Mouse (Mus musculus) CH12.LX (cell line): ENCODE data around the gene Ift43. TPM values are rescaled to one million over a fixed set of nuclear protein-coding genes. Genes with fewer than 3 reads are reported as not detected.

Source experiments
- DNase-seq: peaks from one replicate; pipeline ENCODE4 v3.0.0-alpha.2; 2013; ENCODE audit errors: extremely low read depth
- H3K27ac ChIP-seq: 2 replicates; pipeline ENCODE4 v1.5.1; 2012; ENCODE audit warnings: low read depth, mild to moderate bottlenecking, control low read depth, moderate library complexity; ENCODE audit not compliant: insufficient read depth
- H3K27me3 ChIP-seq: replicated peaks from 2 replicates; pipeline ENCODE3; 2012; ENCODE audit warnings: inconsistent platforms
- H3K36me3 ChIP-seq, 2 experiments: replicated peaks in 1 of 2; 2 replicates each; pipeline versions ENCODE3 to v1.6.1; 2012; ENCODE audit warnings: inconsistent platforms in 1 of 2, low read length in 1 of 2, mild to moderate bottlenecking in 1 of 2, mixed read lengths in 1 of 2, moderate library complexity in 1 of 2; ENCODE audit not compliant: control insufficient read depth in 1 of 2, insufficient read depth in 1 of 2
- H3K4me1 ChIP-seq, 2 experiments: 2 replicates each; pipeline ENCODE4 v1.6.1; 2012; ENCODE audit warnings: inconsistent platforms in 1 of 2, moderate library complexity in 1 of 2; ENCODE audit not compliant: insufficient read depth in 2 of 2, control insufficient read depth in 1 of 2
- H3K4me2 ChIP-seq: 2 replicates; pipeline ENCODE4 v1.6.1; 2012; ENCODE audit warnings: low read depth, mild to moderate bottlenecking, control low read depth; ENCODE audit not compliant: poor library complexity, insufficient read depth, severe bottlenecking
- H3K4me3 ChIP-seq, 3 experiments: fragments of 150-350 bp in 1 of 3; sonication (generic) in 1 of 3; replicated peaks in 1 of 3; 2 replicates each; pipeline versions ENCODE3 to v1.5.1; 2011 to 2012; ENCODE audit warnings: low read depth in 2 of 3, low read length in 2 of 3, mild to moderate bottlenecking in 2 of 3, moderate library complexity in 2 of 3, control low read depth in 1 of 3, improper control_type of control experiment in 1 of 3, inconsistent platforms in 1 of 3, mixed read lengths in 1 of 3; ENCODE audit not compliant: poor library complexity in 1 of 3
- H3K79me2 ChIP-seq: replicated peaks from 2 replicates; pipeline ENCODE4 v1.6.1; 2012; ENCODE audit warnings: mild to moderate bottlenecking, moderate library complexity; ENCODE audit not compliant: control insufficient read depth, poor library complexity, insufficient read depth, severe bottlenecking; ENCODE audit errors: extremely low read depth
- H3K9ac ChIP-seq: 2 replicates; pipeline ENCODE4 v1.6.1; 2012; ENCODE audit warnings: low read depth, mild to moderate bottlenecking, control low read depth, moderate library complexity; ENCODE audit not compliant: insufficient read depth
- H3K9me3 ChIP-seq: replicated peaks from 2 replicates; pipeline ENCODE3; 2012; ENCODE audit warnings: low read length, inconsistent platforms, mixed read lengths
- BHLHE40 ChIP-seq: IDR thresholded peaks from 2 replicates; pipeline ENCODE4 v1.6.1; 2011; ENCODE audit warnings: mild to moderate bottlenecking, low read depth, low read length, improper control_type of control experiment
- CHD2 ChIP-seq: IDR thresholded peaks from 2 replicates; pipeline ENCODE4 v1.6.1; 2011; ENCODE audit warnings: low read length, improper control_type of control experiment
- CTCF ChIP-seq, 2 experiments: IDR thresholded peaks in 1 of 2; conservative IDR thresholded peaks in 1 of 2; 2 replicates each; pipeline ENCODE4 v1.5.1; 2011 to 2012; ENCODE audit warnings: low read depth in 2 of 2, low read length in 2 of 2, improper control_type of control experiment in 1 of 2, inconsistent platforms in 1 of 2, mild to moderate bottlenecking in 1 of 2, moderate library complexity in 1 of 2
- EP300 ChIP-seq: IDR thresholded peaks from 2 replicates; pipeline ENCODE4 v1.6.1; 2011; ENCODE audit warnings: low read length, improper control_type of control experiment
- ETS1 ChIP-seq: conservative IDR thresholded peaks from 2 replicates; pipeline ENCODE4 v1.6.1; 2012; ENCODE audit warnings: low read depth, mild to moderate bottlenecking, inconsistent platforms, low read length, improper control_type of control experiment, moderate library complexity
- GABPA ChIP-seq: IDR thresholded peaks from 2 replicates; pipeline ENCODE4 v1.6.1; 2012; ENCODE audit warnings: low read depth, low read length, improper control_type of control experiment, inconsistent platforms; ENCODE audit not compliant: insufficient replicate concordance
- HCFC1 ChIP-seq: IDR thresholded peaks from 2 replicates; pipeline ENCODE4 v1.6.1; 2012; ENCODE audit warnings: low read depth, mild to moderate bottlenecking, inconsistent platforms, low read length, improper control_type of control experiment
- IRF4 ChIP-seq: IDR thresholded peaks from 2 replicates; pipeline ENCODE4 v1.6.1; 2014; ENCODE audit warnings: low read depth, mild to moderate bottlenecking, inconsistent platforms, low read length, improper control_type of control experiment
- KAT2A ChIP-seq: IDR thresholded peaks from 2 replicates; pipeline ENCODE4 v1.6.1; 2012; ENCODE audit warnings: low read length, improper control_type of control experiment, inconsistent platforms; ENCODE audit not compliant: insufficient replicate concordance
- MEF2A ChIP-seq: IDR thresholded peaks from 2 replicates; pipeline ENCODE4 v1.6.1; 2014; ENCODE audit warnings: low read depth, mild to moderate bottlenecking, inconsistent platforms, low read length, improper control_type of control experiment, borderline replicate concordance
- MXI1 ChIP-seq: IDR thresholded peaks from 2 replicates; pipeline ENCODE4 v1.6.1; 2011; ENCODE audit warnings: mild to moderate bottlenecking, low read depth, low read length, improper control_type of control experiment
- NELFE ChIP-seq: IDR thresholded peaks from 2 replicates; pipeline ENCODE4 v1.6.1; 2011; ENCODE audit warnings: low read depth, low read length, improper control_type of control experiment
- NRF1 ChIP-seq: IDR thresholded peaks from 2 replicates; pipeline ENCODE4 v1.6.1; 2014; ENCODE audit warnings: low read depth, mild to moderate bottlenecking, inconsistent platforms, low read length, improper control_type of control experiment, moderate library complexity
- POLR2AphosphoS2 ChIP-seq: IDR thresholded peaks from 2 replicates; pipeline ENCODE4 v1.6.1; 2011; ENCODE audit warnings: low read depth, low read length, improper control_type of control experiment
- TBP ChIP-seq: conservative IDR thresholded peaks from 2 replicates; pipeline ENCODE4 v1.6.1; 2011; ENCODE audit warnings: low read depth, low read length, improper control_type of control experiment
- TCF12 ChIP-seq: IDR thresholded peaks from 2 replicates; pipeline ENCODE4 v1.6.1; 2014; ENCODE audit warnings: low read depth, mild to moderate bottlenecking, inconsistent platforms, low read length, improper control_type of control experiment
- USF1 ChIP-seq: IDR thresholded peaks from 2 replicates; pipeline ENCODE4 v1.6.1; 2014; ENCODE audit warnings: low read depth, mild to moderate bottlenecking, inconsistent platforms, low read length, improper control_type of control experiment
- USF2 ChIP-seq: conservative IDR thresholded peaks from 2 replicates; pipeline ENCODE4 v1.6.1; 2011; ENCODE audit warnings: low read depth, low read length, improper control_type of control experiment
- ZC3H11A ChIP-seq: IDR thresholded peaks from 2 replicates; pipeline ENCODE4 v1.6.1; 2012; ENCODE audit warnings: low read depth, mild to moderate bottlenecking, inconsistent platforms, low read length, improper control_type of control experiment
- ZNF384 ChIP-seq: IDR thresholded peaks from 2 replicates; pipeline ENCODE4 v1.6.1; 2012; ENCODE audit warnings: low read depth, low read length, improper control_type of control experiment, inconsistent platforms
- dilution Hi-C: fragments of 300-500 bp; cut with MboI; formaldehyde crosslinking; loops from 2 replicates; pipeline ENCODE4 v1.14.3; 2020; ENCODE audit warnings: low sequenced_read_pairs; ENCODE audit not compliant: extremely low pct_unique_long_range_greater_than_20kb, extremely low pct_ligation_motif_present
- in situ Hi-C: fragments of 300-500 bp; cut with MboI; formaldehyde crosslinking; loops from 3 replicates; pipeline ENCODE4 v1.14.3; 2019; ENCODE audit warnings: low sequenced_read_pairs, low pct_ligation_motif_present, low pct_unique_long_range_greater_than_20kb, mixed read lengths
- polyA plus RNA-seq: library from polyadenylated mRNA; unstranded; fragments of >175 nt; gene quantifications from 2 replicates; pipeline ENCODE4 v1.2.1, GENCODE M21; 2012; ENCODE audit warnings: low read depth; ENCODE audit not compliant: insufficient read length
- total RNA-seq, 2 experiments: library from RNA; depleted of rRNA; stranded (reverse); fragments of 300-350 nt in 1 of 2; fragments of >200 nt in 1 of 2; gene quantifications; 2 replicates each; pipeline ENCODE4 v1.2.3; 2012 to 2014

Gene Ift43
- total and polyA plus RNA-seq, 3 experiments = 2.0 to 8.6 (median 2.8) TPM

GRCm38 (mm10) chr12:86049813-86050212 lies 32.5 kb upstream of the Ift43 start:
- no peak for DNase-seq
- no peak overlapping the region for H3K27ac ChIP-seq
- TF ChIP-seq IRF4 (no peak), ZC3H11A (no peak), NELFE (no peak), EP300 (no peak), HCFC1 (no peak), TCF12 (no peak), ETS1 (no peak), TBP (no peak), USF2 (no peak), POLR2AphosphoS2 (no peak)
- TF ChIP-seq, all 38 proteins: peak for 0
- dilution Hi-C loops = no loop called here
- Histone ChIP-seq H3K27me3 (no peaks in the 10 kb centered on the region), H3K4me1 (peaks cover 9 to 44% of the 10 kb centered on the region in 2 experiments), H3K9me3 (no peaks in the 10 kb centered on the region), H3K9ac (no peak overlapping the region), H3K4me3 (no peak overlapping the region), H3K79me2 (no peaks in the 10 kb centered on the region), H3K4me2 (no peak overlapping the region), H3K36me3 (peaks cover 0 to 3% of the 10 kb centered on the region in 2 experiments)
- in situ Hi-C loops = no loop called here

GRCm38 (mm10) chr12:86051477-86051876 lies 30.9 kb upstream of the Ift43 start:
- peaks cover 0 to 5% of the 10 kb centered on the region in 2 experiments for H3K36me3 ChIP-seq
- H3K4me1 ChIP-seq = peaks cover 9 to 41% of the 10 kb centered on the region in 2 experiments
- no peak overlapping the region for H3K4me3 ChIP-seq
- H3K79me2 ChIP-seq = no peaks in the 10 kb centered on the region
- no peak for DNase-seq
- dilution Hi-C loops = no loop called here
- no peaks in the 10 kb centered on the region for H3K9me3 ChIP-seq
- no peak overlapping the region for H3K27ac ChIP-seq
- H3K9ac ChIP-seq = no peak overlapping the region
- in situ Hi-C loops = no loop called here
- no peaks in the 10 kb centered on the region for H3K27me3 ChIP-seq
- no peak overlapping the region for H3K4me2 ChIP-seq
- no peak for TF ChIP-seq BHLHE40
- no peak for TF ChIP-seq MEF2A
- no peak for TF ChIP-seq TCF12
- TF ChIP-seq CTCF (conservative IDR thresholded peaks at IDR 0.05 in 1 of 2, IDR thresholded peaks at IDR 0.05 in 1 of 2; ENCODE audit: low read depth in 2 of 2, low read length in 2 of 2) = no peak
- no peak for TF ChIP-seq USF1
- no peak for TF ChIP-seq NRF1
- no peak for TF ChIP-seq KAT2A
- TF ChIP-seq ZNF384 = no peak
- no peak for TF ChIP-seq MXI1
- no peak for TF ChIP-seq CHD2
- no peak for TF ChIP-seq GABPA
- no peak for TF ChIP-seq EP300
- no peak for TF ChIP-seq NELFE
